Comparison of ENCODE assay signal across 13 mouse cellular contexts in genomic region chr2:104497771-104498170, GRCm38 (mm10). TPM values are rescaled to one million over a fixed set of nuclear protein-coding genes. Genes with fewer than 3 reads are reported as not detected.
DNase-seq lines count a peak whose midpoint lies in the region; ATAC-seq lines count a peak whose summit lies in the region.
"Had no signal": no experiment of that assay in that cellular context is flagged by ENCODE, and none has a peak within 500 bp of the region (broad histone marks: within the 10 kb centered on the region; RNA-seq: fewer than 3 reads in every experiment).

No protein-coding gene starts in this region.

- H3K4me1 ChIP-seq in lung, embryonic 15.5 days: peaks cover 28% of the 10 kb centered on the region
- H3K4me1 ChIP-seq in stomach, embryonic 15.5 days: peaks cover 20% of the 10 kb centered on the region; the same call in 1 of the 2 replicates
- H3K4me1 ChIP-seq in hindbrain, embryonic 11.5 days (replicated peaks; ENCODE audit: control insufficient read depth, insufficient read depth, low read length): no peaks in the 10 kb centered on the region

- 21% methylated on average over 4 of the region's 4 CpGs for WGBS in lung, embryonic 15.5 days
- 20% methylated on average over 4 of the region's 4 CpGs for WGBS in stomach, embryonic 15.5 days
- 64% methylated on average over 4 of the region's 4 CpGs for WGBS in hindbrain, embryonic 11.5 days

- H3K9ac ChIP-seq in lung, embryonic 15.5 days: no peak overlapping the region
- no peak overlapping the region for H3K9ac ChIP-seq in stomach, embryonic 15.5 days
- H3K9ac ChIP-seq in hindbrain, embryonic 11.5 days (ENCODE audit: low read depth, low read length): no peak overlapping the region
- H3K9ac ChIP-seq: neural tube, embryonic 12.5 days had no signal

- no peaks in the 10 kb centered on the region for H3K36me3 ChIP-seq in lung, embryonic 15.5 days
- no peaks in the 10 kb centered on the region for H3K36me3 ChIP-seq in stomach, embryonic 15.5 days
- no peaks in the 10 kb centered on the region for H3K36me3 ChIP-seq in hindbrain, embryonic 11.5 days (ENCODE audit: control insufficient read depth, insufficient read depth, low read length)
- H3K36me3 ChIP-seq: neural tube, embryonic 12.5 days had no signal

- no peak overlapping the region for H3K4me3 ChIP-seq in lung, embryonic 15.5 days
- H3K4me3 ChIP-seq in stomach, embryonic 15.5 days (replicated peaks): no peak overlapping the region
- H3K4me3 ChIP-seq in hindbrain, embryonic 11.5 days (ENCODE audit: low read depth, low read length): no peak overlapping the region
- H3K4me3 ChIP-seq: erythroblast, embryonic 14.5 days; neural tube, embryonic 12.5 days had no signal

- H3K4me2 ChIP-seq in lung, embryonic 15.5 days: no peak overlapping the region
- peak overlapping the region; percentile 35 for H3K4me2 ChIP-seq in stomach, embryonic 15.5 days
- H3K4me2 ChIP-seq in hindbrain, embryonic 11.5 days (replicated peaks; ENCODE audit: low read depth, low read length): no peak overlapping the region
- H3K4me2 ChIP-seq: neural tube, embryonic 12.5 days had no signal

- H3K9me3 ChIP-seq in lung, embryonic 15.5 days: no peaks in the 10 kb centered on the region
- no peaks in the 10 kb centered on the region for H3K9me3 ChIP-seq in stomach, embryonic 15.5 days
- no peaks in the 10 kb centered on the region for H3K9me3 ChIP-seq in hindbrain, embryonic 11.5 days (ENCODE audit: control insufficient read depth, low read length)
- H3K9me3 ChIP-seq: neural tube, embryonic 12.5 days had no signal

- 0 out of 2 replicates have a peak overlapping the region, but pooled peaks have one; percentile 18 for H3K27ac ChIP-seq in lung, embryonic 15.5 days
- H3K27ac ChIP-seq in stomach, embryonic 15.5 days: peak overlapping the region; percentile 78
- H3K27ac ChIP-seq in hindbrain, embryonic 11.5 days (ENCODE audit: low read depth, low read length): no peak overlapping the region
- H3K27ac ChIP-seq: hindbrain, postnatal 0 days; neural tube, embryonic 12.5 days had no signal

- H3K27me3 ChIP-seq in lung, embryonic 15.5 days: no peaks in the 10 kb centered on the region
- H3K27me3 ChIP-seq in stomach, embryonic 15.5 days (replicated peaks): no peaks in the 10 kb centered on the region
- no peaks in the 10 kb centered on the region for H3K27me3 ChIP-seq in hindbrain, embryonic 11.5 days (ENCODE audit: control insufficient read depth, insufficient read depth, low read length)

- DNase-seq in adrenal gland, adult (ENCODE audit: inconsistent age in 2 of 2, low spot score in 1 of 2): peak; percentile 57 to 85
- no peak for DNase-seq in adrenal gland, adult 18-20 months (ENCODE audit: low spot score in 2 of 2)
- no peak for DNase-seq in lung, postnatal 36 days
- DNase-seq in layer of hippocampus, adult 8-10 months (ENCODE audit: low spot score in 2 of 2): peak; percentile 15 to 33
- no peak for DNase-seq in hindbrain, embryonic 11.5 days (ENCODE audit: low spot score)
- DNase-seq in yolk sac, embryonic 10.5 days (ENCODE audit: low spot score): no peak
- DNase-seq: gastrocnemius, postnatal 36 days; thymus, postnatal 4 days had no signal

- no peak for ATAC-seq in lung, embryonic 15.5 days (ENCODE audit: borderline replicate concordance, extremely low read depth, low FRiP score, low TSS enrichment)
- no peak for ATAC-seq in stomach, embryonic 15.5 days (ENCODE audit: insufficient read depth, low FRiP score, low read depth)
- no peak for ATAC-seq in hindbrain, embryonic 11.5 days (ENCODE audit: low FRiP score)
- ATAC-seq: hindbrain, postnatal 0 days had no signal

RNA-seq across cellular contexts. Expression of gene Hipk3, which starts 3.5 kb away (rescaled TPM):
- total RNA-seq in adrenal gland, adult 18-20 months (2021): 100 to 1,000 TPM; 116 to 139 TPM
- 16.6 and 16.8 TPM in 2 replicates for polyA plus RNA-seq in lung, embryonic 15.5 days (2015; fragmentation: Nextera tagmentation; extraction: Ambion mirVana)
- total RNA-seq in layer of hippocampus, adult 8-10 months (2022): 10 to 100 TPM; 70.7 to 78.3 (median 74.8) TPM
- polyA plus RNA-seq in stomach, embryonic 15.5 days (2015; fragmentation: Nextera tagmentation; extraction: Ambion mirVana): 15.4 and 16.2 TPM in 2 replicates
- polyA plus RNA-seq in hindbrain, embryonic 11.5 days (2014; fragmentation: Nextera tagmentation; extraction: Ambion mirVana): 11.1 and 12.8 TPM in 2 replicates

Comparison
In these comparisons a context has a peak if more than half of its experiments do, and no peak if none do; other contexts are left out.
1. DNase-seq: peak in adrenal gland, adult (2 of 2) and layer of hippocampus, adult 8-10 months (2 of 2); none in adrenal gland, adult 18-20 months (0 of 2), lung, postnatal 36 days (single experiment), hindbrain, embryonic 11.5 days (single experiment) and yolk sac, embryonic 10.5 days (single experiment).